Mouse (Mus musculus) CH12F3 (cell line): Measurements from ENCODE around the gene Tmtc2.

Experiments
- in situ Hi-C: fragments of 300-500 bp; cut with MboI; formaldehyde crosslinking; loops from 2 replicates; pipeline ENCODE4 v1.14.3; 2020; ENCODE audit warnings: low sequenced_read_pairs

The Tmtc2 gene

DNA sequence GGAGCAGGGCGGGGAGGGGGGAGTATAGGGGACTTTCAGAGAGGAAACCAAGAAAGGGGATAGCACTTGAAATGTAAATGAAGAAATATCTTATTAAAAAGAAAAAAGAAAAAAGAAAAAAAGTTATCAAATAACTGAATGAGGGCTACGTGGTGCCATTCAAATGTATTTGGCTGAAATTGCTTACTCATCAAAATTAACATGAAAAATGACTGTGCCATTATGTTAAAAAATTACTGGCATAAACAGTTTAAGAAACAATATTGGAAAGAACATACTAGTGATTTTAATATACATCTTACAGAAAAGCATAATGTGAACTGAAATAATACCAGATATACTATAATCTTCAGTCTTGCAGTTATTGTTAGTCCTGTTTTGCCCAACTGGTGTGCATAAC is 378.9 kb downstream of the Tmtc2 start:
- in situ Hi-C loops: no loop called here

- in situ Hi-C loops: no loop called here
Measured at GRCm38 (mm10) chr10:105193756-105194460, 380.3 kb downstream of the Tmtc2 start.

GRCm38 (mm10) chr10:105192071-105192470 is 382.2 kb downstream of the Tmtc2 start:
- in situ Hi-C loops: no loop called here

- in situ Hi-C loops: no loop called here
Measured at GRCm38 (mm10) chr10:105189746-105190145, 384.5 kb downstream of the Tmtc2 start.

- in situ Hi-C loops: no loop called here
Measured at GRCm38 (mm10) chr10:105186636-105187035, 387.6 kb downstream of the Tmtc2 start.

DNA sequence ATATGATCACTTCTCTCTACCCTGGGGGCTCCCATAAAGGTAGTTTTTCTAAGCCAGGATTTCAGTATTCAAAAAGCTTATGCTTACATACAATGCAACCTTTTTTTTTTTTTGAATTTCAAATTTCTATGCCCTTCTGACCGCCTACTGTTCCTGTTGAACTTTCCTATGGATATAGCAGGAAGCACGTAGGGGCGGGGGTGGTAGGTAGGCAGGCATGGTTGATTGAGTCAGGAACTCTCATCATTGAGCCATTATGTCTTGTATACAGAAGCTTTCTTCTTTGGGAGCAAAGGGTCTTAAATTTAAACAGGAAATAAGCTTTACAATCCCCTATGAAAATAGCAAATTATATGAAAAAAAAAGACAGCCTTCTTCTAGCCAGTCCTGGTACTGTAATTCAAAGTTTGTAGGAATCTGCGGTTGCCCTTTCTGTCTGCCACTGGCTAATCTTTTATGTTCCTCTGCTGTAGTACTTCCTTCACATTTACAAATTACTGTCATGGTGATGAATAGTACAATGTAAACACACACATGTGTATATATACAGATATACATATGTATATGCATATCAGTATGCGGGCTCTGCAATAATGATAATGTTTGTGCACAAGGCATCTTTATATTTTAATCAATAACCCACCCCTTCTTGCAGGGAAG is 405.7 kb downstream of the Tmtc2 start:
- in situ Hi-C loops: no loop called here

- in situ Hi-C loops: no loop called here
Measured at GRCm38 (mm10) chr10:105165291-105165690, 409.0 kb downstream of the Tmtc2 start.

- in situ Hi-C loops: no loop called here
Measured at GRCm38 (mm10) chr10:105153789-105154188, 420.5 kb downstream of the Tmtc2 start.

- in situ Hi-C loops: no loop called here
Measured at GRCm38 (mm10) chr10:105144382-105144781, 429.9 kb downstream of the Tmtc2 start.

- in situ Hi-C loops: no loop called here
Measured at GRCm38 (mm10) chr10:105142201-105142600, 432.1 kb downstream of the Tmtc2 start.
